Mouse (Mus musculus): ENCODE measurements around the gene Clec4b1. TPM values are rescaled to one million over a fixed set of nuclear protein-coding genes. Genes with fewer than 3 reads are reported as not detected.
"Not testable (repeated sequence)": the region's sequence is repeated elsewhere in the genome, so short reads cannot be mapped to it uniquely, and the experiment has no call there.

The Clec4b1 gene
- not detected in 2 replicates for polyA plus RNA-seq (2011; ENCODE audit: insufficient read depth, insufficient read length, low read depth, missing spikeins)

DNA sequence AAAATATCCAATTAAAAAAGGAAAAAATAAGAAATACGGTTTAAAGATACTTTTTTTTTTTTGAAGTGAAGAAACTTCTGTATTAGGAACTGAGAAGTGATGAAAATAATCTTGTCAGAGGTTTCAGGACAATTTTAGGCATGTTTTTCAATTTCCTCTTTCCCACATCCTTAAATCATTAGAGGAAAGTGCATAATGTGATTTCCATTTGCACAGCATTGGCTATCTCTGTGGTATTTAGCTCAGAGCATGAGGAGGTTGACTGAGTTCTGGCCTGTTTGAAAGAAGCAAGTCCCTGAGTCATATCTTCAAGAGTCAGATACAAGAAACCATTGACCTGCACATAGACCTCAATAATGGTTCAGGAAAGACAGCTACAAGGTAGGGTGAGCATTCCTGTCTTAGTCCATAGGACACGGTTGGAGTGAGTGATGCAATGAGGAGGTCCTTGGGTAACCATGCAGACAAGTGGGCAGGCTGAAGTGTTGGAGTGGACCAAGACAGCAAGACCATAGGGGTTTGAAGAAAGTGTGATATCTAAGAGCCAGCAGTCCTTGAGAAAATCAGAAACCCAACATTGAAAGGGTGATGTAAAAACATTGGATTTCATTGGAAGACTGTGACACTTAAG, at the start of gene Clec4b1:
Clec4b1 (plus strand) TSS at position 221 of the 631 bp plus-strand sequence.
- H3K9ac ChIP-seq (ENCODE audit: low read depth, poor library complexity, severe bottlenecking): no peak within 1 kb of the TSS
- H3K36me3 ChIP-seq (ENCODE audit: control insufficient read depth, insufficient read depth, low read length, poor library complexity, severe bottlenecking): no peaks in the 10 kb centered on the region
- H3K27ac ChIP-seq (ENCODE audit: insufficient read depth, low read length): no peak within 1 kb of the TSS
- H3K9me3 ChIP-seq (replicated peaks; ENCODE audit: control insufficient read depth, insufficient read depth, low read length, poor library complexity, severe bottlenecking): no peaks in the 10 kb centered on the region
- no peaks in the 10 kb centered on the region for H3K27me3 ChIP-seq (ENCODE audit: control insufficient read depth, insufficient read depth, low read length, poor library complexity, severe bottlenecking)
- TF ChIP-seq EP300 (IDR thresholded peaks at IDR 0.05; ENCODE audit: insufficient read depth, low read depth, low read length) (no peak), CTCF (IDR thresholded peaks at IDR 0.05; ENCODE audit: low read depth, low read length) (no peak), POLR2A (IDR thresholded peaks at IDR 0.05; ENCODE audit: insufficient read depth, low read length) (no peak)
- no peak within 1 kb of the TSS for H3K4me3 ChIP-seq (ENCODE audit: low read depth, low read length)
- no peaks in the 10 kb centered on the region for H3K4me1 ChIP-seq (ENCODE audit: control insufficient read depth, insufficient read depth, low read length)

DNA sequence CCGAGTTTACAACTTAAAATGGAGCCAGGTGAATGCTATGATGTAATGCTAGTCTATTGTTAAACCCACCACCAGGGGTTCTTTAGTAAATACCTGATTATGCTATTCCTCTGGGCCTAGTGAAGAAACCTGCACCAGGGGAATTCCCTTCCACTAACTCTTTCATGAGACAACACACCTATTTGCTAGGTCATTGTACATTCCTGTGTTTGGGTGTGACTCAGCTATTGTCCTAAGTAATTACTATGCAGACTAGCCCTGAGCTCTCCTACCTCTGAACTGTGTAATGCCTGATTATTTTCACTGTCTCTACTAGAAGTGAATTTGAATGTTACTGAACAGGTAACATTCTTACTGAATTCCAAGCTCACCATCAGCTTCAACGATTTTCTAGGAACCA, 45.1 kb upstream of the Clec4b1 start:
- H3K4me3 ChIP-seq (ENCODE audit: low read depth, low read length); H3K27ac ChIP-seq (ENCODE audit: insufficient read depth, low read length); H3K36me3 ChIP-seq (ENCODE audit: control insufficient read depth, insufficient read depth, low read length, poor library complexity, severe bottlenecking); H3K27me3 ChIP-seq (ENCODE audit: control insufficient read depth, insufficient read depth, low read length, poor library complexity, severe bottlenecking); H3K4me1 ChIP-seq (ENCODE audit: control insufficient read depth, insufficient read depth, low read length); H3K9ac ChIP-seq (ENCODE audit: low read depth, poor library complexity, severe bottlenecking): not testable (repeated sequence)
- peaks cover 14% of the 10 kb centered on the region for H3K9me3 ChIP-seq (replicated peaks; ENCODE audit: control insufficient read depth, insufficient read depth, low read length, poor library complexity, severe bottlenecking)

DNA sequence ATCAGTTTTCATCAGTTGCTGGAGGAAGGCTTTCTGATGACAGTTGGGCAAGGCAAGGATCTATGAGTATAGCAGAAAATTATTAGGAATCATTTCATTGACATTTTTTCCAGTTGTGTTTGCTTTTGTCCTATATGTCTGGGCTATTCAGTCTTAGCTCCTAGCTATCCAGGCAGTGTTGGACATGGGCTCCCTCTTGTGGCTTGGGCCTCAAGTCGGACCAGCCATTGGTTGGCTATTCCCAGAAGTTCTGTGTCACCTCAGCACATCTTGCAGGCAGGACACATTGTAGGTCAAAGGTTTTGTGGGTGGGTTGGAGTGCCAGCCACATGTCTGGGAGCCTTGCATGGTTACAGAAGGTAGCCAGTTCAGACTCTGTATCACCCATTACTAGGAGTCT, 44.2 kb upstream of the Clec4b1 start:
- TF ChIP-seq CTCF (IDR thresholded peaks at IDR 0.05; ENCODE audit: low read depth, low read length): peak; percentile 60
- TF ChIP-seq EP300 (IDR thresholded peaks at IDR 0.05; ENCODE audit: insufficient read depth, low read depth, low read length): no peak
- H3K9me3 ChIP-seq (replicated peaks; ENCODE audit: control insufficient read depth, insufficient read depth, low read length, poor library complexity, severe bottlenecking): peaks cover 6% of the 10 kb centered on the region
- peaks cover 2% of the 10 kb centered on the region for H3K4me1 ChIP-seq (ENCODE audit: control insufficient read depth, insufficient read depth, low read length)
- no peaks in the 10 kb centered on the region for H3K27me3 ChIP-seq (ENCODE audit: control insufficient read depth, insufficient read depth, low read length, poor library complexity, severe bottlenecking)
- H3K4me3 ChIP-seq (ENCODE audit: low read depth, low read length): no peak overlapping the region
- H3K27ac ChIP-seq (ENCODE audit: insufficient read depth, low read length): peak overlapping the region; percentile 85
- H3K36me3 ChIP-seq (ENCODE audit: control insufficient read depth, insufficient read depth, low read length, poor library complexity, severe bottlenecking): no peaks in the 10 kb centered on the region
- no peak overlapping the region for H3K9ac ChIP-seq (ENCODE audit: low read depth, poor library complexity, severe bottlenecking)

DNA sequence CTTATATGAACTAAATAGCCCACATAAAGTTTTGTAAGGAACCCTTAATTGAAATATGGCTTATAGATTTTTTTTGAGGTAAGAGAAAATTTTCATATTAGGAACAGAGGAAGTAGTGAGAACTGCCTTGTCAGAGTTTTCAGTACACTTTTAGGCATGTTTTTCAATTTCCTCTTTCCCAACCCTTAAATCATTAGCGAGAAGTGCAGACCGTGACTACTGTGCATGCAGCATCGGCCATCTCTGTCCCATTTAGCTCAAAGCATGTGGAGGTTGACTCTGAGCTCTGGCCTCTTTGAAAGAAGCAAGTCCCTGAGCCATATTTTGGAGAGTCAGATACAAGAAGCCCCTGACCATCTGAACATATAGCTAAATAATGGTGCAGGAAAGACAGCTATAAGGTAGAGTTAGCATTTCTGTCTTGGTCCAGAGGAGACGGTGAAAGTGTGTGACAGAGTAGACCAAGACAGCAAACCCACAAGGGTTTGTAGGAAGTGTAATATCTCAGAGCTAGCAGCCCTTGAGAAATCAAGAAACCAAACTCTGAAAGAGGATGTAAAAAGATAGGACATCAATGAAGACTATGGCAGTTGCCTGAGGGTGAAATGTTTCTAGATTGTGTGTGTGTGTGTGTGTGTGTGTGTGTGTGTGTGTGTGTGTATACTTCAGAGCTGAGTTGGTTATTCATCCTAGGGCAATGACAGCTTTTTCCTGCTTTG, 45.5 kb downstream of the Clec4b1 start:
- H3K4me1 ChIP-seq (ENCODE audit: control insufficient read depth, insufficient read depth, low read length): no peaks in the 10 kb centered on the region
- no peak overlapping the region for H3K4me3 ChIP-seq (ENCODE audit: low read depth, low read length)
- H3K36me3 ChIP-seq (ENCODE audit: control insufficient read depth, insufficient read depth, low read length, poor library complexity, severe bottlenecking): no peaks in the 10 kb centered on the region
- H3K9ac ChIP-seq (ENCODE audit: low read depth, poor library complexity, severe bottlenecking): no peak overlapping the region
- H3K27ac ChIP-seq (ENCODE audit: insufficient read depth, low read length): no peak overlapping the region
- no peaks in the 10 kb centered on the region for H3K27me3 ChIP-seq (ENCODE audit: control insufficient read depth, insufficient read depth, low read length, poor library complexity, severe bottlenecking)
- H3K9me3 ChIP-seq (replicated peaks; ENCODE audit: control insufficient read depth, insufficient read depth, low read length, poor library complexity, severe bottlenecking): no peaks in the 10 kb centered on the region
- TF ChIP-seq EP300 (IDR thresholded peaks at IDR 0.05; ENCODE audit: insufficient read depth, low read depth, low read length) (no peak), POLR2A (IDR thresholded peaks at IDR 0.05; ENCODE audit: insufficient read depth, low read length) (no peak), CTCF (IDR thresholded peaks at IDR 0.05; ENCODE audit: low read depth, low read length) (no peak)

DNA sequence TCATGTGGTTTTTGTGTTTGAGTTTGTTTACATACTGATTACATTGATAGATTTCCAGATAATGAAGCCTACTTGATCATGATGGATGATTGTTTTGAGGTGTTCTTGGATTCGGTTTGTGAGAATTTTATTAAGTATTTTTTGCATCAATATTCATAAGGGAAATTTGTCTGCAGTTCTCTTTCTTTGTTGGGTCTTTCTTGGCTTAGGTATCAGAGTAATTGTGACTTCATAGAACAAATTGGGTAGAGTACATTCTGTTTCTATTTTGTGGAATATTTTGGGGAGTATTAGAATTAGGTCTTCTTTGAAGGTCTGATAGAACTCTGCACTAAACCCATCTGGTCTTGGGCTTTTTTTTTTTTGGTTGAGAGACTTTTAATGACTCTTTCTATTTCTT, 56.4 kb downstream of the Clec4b1 start, which contains the start of gene Clec4a2:
Clec4a2 (plus strand) TSS at position 301 of the 400 bp plus-strand sequence.
- not testable (repeated sequence) for H3K27ac ChIP-seq (ENCODE audit: insufficient read depth, low read length)

More for the DNA sequence above, 56.4 kb downstream of the Clec4b1 start, which contains the start of gene Clec4a2:
- not testable (repeated sequence) for H3K36me3 ChIP-seq (ENCODE audit: control insufficient read depth, insufficient read depth, low read length, poor library complexity, severe bottlenecking); H3K9ac ChIP-seq (ENCODE audit: low read depth, poor library complexity, severe bottlenecking); H3K27me3 ChIP-seq (ENCODE audit: control insufficient read depth, insufficient read depth, low read length, poor library complexity, severe bottlenecking); H3K9me3 ChIP-seq (replicated peaks; ENCODE audit: control insufficient read depth, insufficient read depth, low read length, poor library complexity, severe bottlenecking); H3K4me1 ChIP-seq (ENCODE audit: control insufficient read depth, insufficient read depth, low read length); H3K4me3 ChIP-seq (ENCODE audit: low read depth, low read length)

Other genes with a start within 250 kb of the Clec4b1 start
- gene Slc2a3, start 248.3 kb upstream of the Clec4b1 start, polyA plus RNA-seq (2011; ENCODE audit: insufficient read depth, insufficient read length, low read depth, missing spikeins): 1,494 and 1,686 TPM in 2 replicates
- 10.9 and 11.6 TPM in 2 replicates for gene Foxj2, start 230.0 kb upstream of the Clec4b1 start, polyA plus RNA-seq (2011; ENCODE audit: insufficient read depth, insufficient read length, low read depth, missing spikeins)
- 0.15 TPM in 1 of 2 replicates, not detected in the other for gene C3ar1, start 193.8 kb upstream of the Clec4b1 start, polyA plus RNA-seq (2011; ENCODE audit: insufficient read depth, insufficient read length, low read depth, missing spikeins)
- 63.8 and 66.1 TPM in 2 replicates for gene Necap1, start 175.5 kb upstream of the Clec4b1 start, polyA plus RNA-seq (2011; ENCODE audit: insufficient read depth, insufficient read length, low read depth, missing spikeins)
- not detected in 2 replicates for gene Clec4a1, start 128.1 kb upstream of the Clec4b1 start, polyA plus RNA-seq (2011; ENCODE audit: insufficient read depth, insufficient read length, low read depth, missing spikeins)
- gene Clec4a3, start 97.4 kb upstream of the Clec4b1 start, polyA plus RNA-seq (2011; ENCODE audit: insufficient read depth, insufficient read length, low read depth, missing spikeins): not detected in 2 replicates
- not detected in 2 replicates for gene Clec4a4, start 59.6 kb upstream of the Clec4b1 start, polyA plus RNA-seq (2011; ENCODE audit: insufficient read depth, insufficient read length, low read depth, missing spikeins)
- gene Clec4a2, start 56.5 kb downstream of the Clec4b1 start, polyA plus RNA-seq (2011; ENCODE audit: insufficient read depth, insufficient read length, low read depth, missing spikeins): not detected in 2 replicates
- not detected in 2 replicates for gene Clec4b2, start 122.9 kb downstream of the Clec4b1 start, polyA plus RNA-seq (2011; ENCODE audit: insufficient read depth, insufficient read length, low read depth, missing spikeins)
- not detected in 2 replicates for gene Clec4n, start 179.9 kb downstream of the Clec4b1 start, polyA plus RNA-seq (2011; ENCODE audit: insufficient read depth, insufficient read length, low read depth, missing spikeins)
- gene Clec4d, start 212.1 kb downstream of the Clec4b1 start, polyA plus RNA-seq (2011; ENCODE audit: insufficient read depth, insufficient read length, low read depth, missing spikeins): not detected in 2 replicates
- not detected in 2 replicates for gene Clec4e, start 239.9 kb downstream of the Clec4b1 start, polyA plus RNA-seq (2011; ENCODE audit: insufficient read depth, insufficient read length, low read depth, missing spikeins)